Mouse (Mus musculus): ENCODE results near the gene Lman1l. TPM values are rescaled to one million over a fixed set of nuclear protein-coding genes. Genes with fewer than 3 reads are reported as not detected.

The Lman1l gene
- not detected in 2 replicates for polyA plus RNA-seq (2015; fragmentation: Nextera tagmentation; extraction: Ambion mirVana)

GRCm38 (mm10) chr9:57620674-57621073 is at the start of gene Lman1l:
Gene Lman1l (minus strand): TSS chr9:57620774.
- Histone ChIP-seq H3K36me3 (ENCODE audit: control insufficient read depth, insufficient read depth) (peaks cover 12% of the 10 kb centered on the region; the same call in 1 of the 2 replicates), H3K27ac (ENCODE audit: low read depth, low read length) (no peak within 1 kb of the TSS), H3K4me2 (replicated peaks; ENCODE audit: low read depth) (no peak within 1 kb of the TSS), H3K27me3 (replicated peaks; ENCODE audit: control insufficient read depth, insufficient read depth, low read length) (no peaks in the 10 kb centered on the region), H3K9ac (ENCODE audit: low read depth, low read length) (no peak within 1 kb of the TSS), H3K9me3 (ENCODE audit: control insufficient read depth) (no peaks in the 10 kb centered on the region), H3K4me1 (replicated peaks; ENCODE audit: control insufficient read depth, insufficient read depth, low read length) (no peaks in the 10 kb centered on the region), H3K4me3 (ENCODE audit: low read depth, low read length) (no peak within 1 kb of the TSS)
- no peak for ATAC-seq
- no peak for TF ChIP-seq CTCF (IDR thresholded peaks at IDR 0.05; ENCODE audit: low read depth)
- WGBS = 91% methylated on average over 5 of the region's 5 CpGs

DNA sequence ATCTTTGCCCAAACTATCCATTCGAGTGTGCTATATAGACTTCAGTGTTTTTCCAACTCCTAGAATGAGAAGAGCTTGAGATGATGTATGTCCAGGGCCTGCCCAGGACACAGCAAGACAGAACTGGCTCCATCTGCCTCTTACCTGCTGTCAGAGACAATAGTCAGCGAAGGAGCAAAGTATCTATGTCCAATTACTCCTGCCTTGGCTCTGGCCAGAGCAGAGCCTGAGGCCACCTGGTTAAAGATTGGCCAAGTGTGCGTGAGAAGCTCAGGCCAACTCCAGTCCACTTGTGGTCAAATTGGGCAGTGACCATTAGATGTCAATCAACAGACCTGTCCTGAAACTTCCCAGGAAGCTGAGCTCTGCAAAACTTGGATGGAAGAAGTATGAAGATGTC is 49.0 kb upstream of the Lman1l start:
- no peak for TF ChIP-seq CTCF (IDR thresholded peaks at IDR 0.05; ENCODE audit: low read depth)
- no peak overlapping the region for H3K27ac ChIP-seq (ENCODE audit: low read depth, low read length)
- H3K36me3 ChIP-seq (ENCODE audit: control insufficient read depth, insufficient read depth) = no peaks in the 10 kb centered on the region
- no peak overlapping the region for H3K9ac ChIP-seq (ENCODE audit: low read depth, low read length)
- no peak for ATAC-seq
- H3K4me3 ChIP-seq (ENCODE audit: low read depth, low read length) = no peak overlapping the region
- 78% methylated on average over 3 of the region's 3 CpGs for WGBS
- H3K27me3 ChIP-seq (replicated peaks; ENCODE audit: control insufficient read depth, insufficient read depth, low read length) = no peaks in the 10 kb centered on the region
- no peak overlapping the region for H3K4me2 ChIP-seq (replicated peaks; ENCODE audit: low read depth)
- H3K4me1 ChIP-seq (replicated peaks; ENCODE audit: control insufficient read depth, insufficient read depth, low read length) = peaks cover 9% of the 10 kb centered on the region; the same call in 1 of the 2 replicates
- no peaks in the 10 kb centered on the region for H3K9me3 ChIP-seq (ENCODE audit: control insufficient read depth)

DNA sequence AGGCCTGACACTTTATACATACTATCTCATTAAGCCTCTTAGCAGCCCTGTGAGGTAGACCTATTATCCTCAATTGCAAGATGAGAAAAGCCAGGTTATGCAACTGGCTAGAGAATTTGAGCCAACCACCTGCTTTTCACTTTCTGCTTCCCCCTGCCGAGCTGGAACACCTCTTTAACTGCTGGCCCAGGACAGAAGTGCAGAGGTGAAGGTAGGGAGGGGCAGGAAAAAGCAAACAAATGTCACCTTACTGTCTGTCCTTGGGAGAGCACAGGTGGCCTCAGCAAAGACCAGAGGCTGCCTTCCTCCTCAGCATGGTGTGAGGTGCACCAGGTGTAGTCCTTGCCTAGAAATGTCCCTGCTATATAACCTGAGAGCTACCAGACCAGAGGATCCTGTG is 47.7 kb upstream of the Lman1l start:
- ATAC-seq = no peak
- no peaks in the 10 kb centered on the region for H3K27me3 ChIP-seq (replicated peaks; ENCODE audit: control insufficient read depth, insufficient read depth, low read length)
- H3K27ac ChIP-seq (ENCODE audit: low read depth, low read length) = no peak overlapping the region
- H3K4me3 ChIP-seq (ENCODE audit: low read depth, low read length) = no peak overlapping the region
- WGBS = 12% methylated on average over 1 of the region's 1 CpGs
- H3K36me3 ChIP-seq (ENCODE audit: control insufficient read depth, insufficient read depth) = no peaks in the 10 kb centered on the region
- H3K4me1 ChIP-seq (replicated peaks; ENCODE audit: control insufficient read depth, insufficient read depth, low read length) = peaks cover 9% of the 10 kb centered on the region; the same call in 1 of the 2 replicates
- H3K9me3 ChIP-seq (ENCODE audit: control insufficient read depth) = no peaks in the 10 kb centered on the region
- TF ChIP-seq CTCF (IDR thresholded peaks at IDR 0.05; ENCODE audit: low read depth) = no peak
- no peak overlapping the region for H3K9ac ChIP-seq (ENCODE audit: low read depth, low read length)
- no peak overlapping the region for H3K4me2 ChIP-seq (replicated peaks; ENCODE audit: low read depth)

- H3K27ac ChIP-seq (ENCODE audit: low read depth, low read length) = no peak overlapping the region
- no peaks in the 10 kb centered on the region for H3K27me3 ChIP-seq (replicated peaks; ENCODE audit: control insufficient read depth, insufficient read depth, low read length)
- peaks cover 9% of the 10 kb centered on the region; the same call in 1 of the 2 replicates for H3K4me1 ChIP-seq (replicated peaks; ENCODE audit: control insufficient read depth, insufficient read depth, low read length)
- WGBS = 75% methylated on average over 11 of the region's 11 CpGs
- no peaks in the 10 kb centered on the region for H3K9me3 ChIP-seq (ENCODE audit: control insufficient read depth)
- no peak for TF ChIP-seq CTCF (IDR thresholded peaks at IDR 0.05; ENCODE audit: low read depth)
- H3K4me2 ChIP-seq (replicated peaks; ENCODE audit: low read depth) = no peak overlapping the region; the same call in 1 of the 2 replicates
- no peaks in the 10 kb centered on the region for H3K36me3 ChIP-seq (ENCODE audit: control insufficient read depth, insufficient read depth)
- H3K9ac ChIP-seq (ENCODE audit: low read depth, low read length) = no peak overlapping the region
- no peak overlapping the region for H3K4me3 ChIP-seq (ENCODE audit: low read depth, low read length)
- ATAC-seq = no peak
These were observed 47.2 kb upstream of the Lman1l start for GRCm38 (mm10) chr9:57667817-57668216.

GRCm38 (mm10) chr9:57667136-57667535 is 46.6 kb upstream of the Lman1l start:
- WGBS = 67% methylated on average over 3 of the region's 3 CpGs
- no peak for ATAC-seq

DNA sequence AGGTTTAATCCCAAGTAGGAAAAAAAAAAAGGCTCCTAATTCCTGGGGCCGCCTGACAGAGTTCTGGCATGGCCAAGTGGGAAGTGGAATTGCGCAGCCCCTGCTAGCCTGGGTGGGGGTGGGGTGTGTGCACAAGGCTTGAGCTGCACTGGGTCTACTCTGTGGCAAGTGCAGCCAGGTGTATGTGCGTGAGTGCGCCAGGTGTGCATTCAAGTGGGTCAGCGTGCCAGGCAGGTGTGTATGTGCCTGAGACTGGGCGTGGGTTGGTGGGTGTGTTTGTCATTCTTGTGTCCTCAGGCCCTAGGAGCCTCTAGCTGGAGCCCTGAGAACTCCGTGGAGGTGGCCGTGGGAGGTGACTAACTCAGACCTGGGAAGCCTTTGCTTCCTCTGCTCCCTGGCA is 46.0 kb upstream of the Lman1l start:
- Histone ChIP-seq H3K27me3 (replicated peaks; ENCODE audit: control insufficient read depth, insufficient read depth, low read length) (no peaks in the 10 kb centered on the region), H3K9ac (ENCODE audit: low read depth, low read length) (no peak overlapping the region), H3K4me1 (replicated peaks; ENCODE audit: control insufficient read depth, insufficient read depth, low read length) (peaks cover 9% of the 10 kb centered on the region; the same call in 1 of the 2 replicates), H3K4me2 (replicated peaks; ENCODE audit: low read depth) (no peak overlapping the region), H3K9me3 (ENCODE audit: control insufficient read depth) (no peaks in the 10 kb centered on the region), H3K36me3 (ENCODE audit: control insufficient read depth, insufficient read depth) (no peaks in the 10 kb centered on the region), H3K4me3 (ENCODE audit: low read depth, low read length) (no peak overlapping the region), H3K27ac (ENCODE audit: low read depth, low read length) (no peak overlapping the region)
- ATAC-seq = 0 out of 2 replicates have a peak, but pooled peaks have one; percentile 25
- 69% methylated on average over 8 of the region's 8 CpGs for WGBS
- TF ChIP-seq CTCF (IDR thresholded peaks at IDR 0.05; ENCODE audit: low read depth) = no peak

More at GRCm38 (mm10) chr9:57667136-57667535, 46.6 kb upstream of the Lman1l start:
- no peak overlapping the region for H3K27ac ChIP-seq (ENCODE audit: low read depth, low read length)
- no peaks in the 10 kb centered on the region for H3K36me3 ChIP-seq (ENCODE audit: control insufficient read depth, insufficient read depth)
- H3K27me3 ChIP-seq (replicated peaks; ENCODE audit: control insufficient read depth, insufficient read depth, low read length) = no peaks in the 10 kb centered on the region
- H3K4me2 ChIP-seq (replicated peaks; ENCODE audit: low read depth) = no peak overlapping the region; the same call in 1 of the 2 replicates
- TF ChIP-seq CTCF (IDR thresholded peaks at IDR 0.05; ENCODE audit: low read depth) = no peak
- H3K4me3 ChIP-seq (ENCODE audit: low read depth, low read length) = no peak overlapping the region
- H3K9ac ChIP-seq (ENCODE audit: low read depth, low read length) = no peak overlapping the region
- H3K4me1 ChIP-seq (replicated peaks; ENCODE audit: control insufficient read depth, insufficient read depth, low read length) = peaks cover 9% of the 10 kb centered on the region; the same call in 1 of the 2 replicates
- no peaks in the 10 kb centered on the region for H3K9me3 ChIP-seq (ENCODE audit: control insufficient read depth)

Measured in intestine, postnatal 0 days (tissue).